Mouse (Mus musculus) forebrain, embryonic 16.5 days (tissue): Measurements from ENCODE around the gene Tcp10b. TPM values are rescaled to one million over a fixed set of nuclear protein-coding genes. Genes with fewer than 3 reads are reported as not detected.
"Not testable (repeated sequence)": the region's sequence is repeated elsewhere in the genome, so short reads cannot be mapped to it uniquely, and the experiment has no call there.

Experiments
- ATAC-seq: fragments of 200-750 bp; cut with Nextera tagmentation; 2 replicates; pipeline ENCODE4 v1.8.0; 2017; ENCODE audit warnings: mild to moderate bottlenecking, moderate library complexity
- H3K27ac ChIP-seq: fragments of 300-500 bp; sonication (generic); 2 replicates; pipeline ENCODE4 v1.5.1; 2014; ENCODE audit warnings: low read length, control low read depth
- H3K27me3 ChIP-seq: fragments of 300-500 bp; sonication (generic); replicated peaks from 2 replicates; pipeline ENCODE4 v1.6.1; 2014; ENCODE audit warnings: low read length; ENCODE audit not compliant: control insufficient read depth, insufficient read depth
- H3K36me3 ChIP-seq: fragments of 300-500 bp; sonication (generic); 2 replicates; pipeline ENCODE4 v1.6.1; 2014; ENCODE audit not compliant: control insufficient read depth, insufficient read depth
- H3K4me1 ChIP-seq: fragments of 300-500 bp; sonication (generic); replicated peaks from 2 replicates; pipeline ENCODE4 v1.6.1; 2014; ENCODE audit warnings: low read length; ENCODE audit not compliant: control insufficient read depth, insufficient read depth
- H3K4me2 ChIP-seq: fragments of 300-500 bp; sonication (generic); 2 replicates; pipeline ENCODE4 v1.6.1; 2014; ENCODE audit warnings: mild to moderate bottlenecking, low read length, control low read depth
- H3K4me3 ChIP-seq: fragments of 300-500 bp; sonication (generic); replicated peaks from 2 replicates; pipeline ENCODE4 v1.5.1; 2014; ENCODE audit warnings: mild to moderate bottlenecking, low read length, control low read depth
- H3K9ac ChIP-seq: fragments of 300-500 bp; sonication (generic); replicated peaks from 2 replicates; pipeline ENCODE4 v1.6.1; 2014; ENCODE audit warnings: low read depth, low read length, control low read depth
- H3K9me3 ChIP-seq: fragments of 300-500 bp; sonication (generic); 2 replicates; pipeline ENCODE4 v1.6.1; 2016; ENCODE audit warnings: low read length; ENCODE audit not compliant: control insufficient read depth
- WGBS: fragments of 180-500 bp; shearing (Covaris S2); extraction: QIAGEN DNeasy Blood & Tissue Kit; methylation state at CpG from one replicate; pipeline ENCODE4 v1.1.7; 2014; 5-methylcytosine and 5-hydroxymethylcytosine counted together
- polyA plus RNA-seq: library from polyadenylated mRNA; unstranded; fragments of >200 nt; fragmentation: Nextera tagmentation; extraction: Ambion mirVana; gene quantifications from 2 replicates; pipeline ENCODE4 v1.2.1, GENCODE M21; 2015

The Tcp10b gene
- polyA plus RNA-seq, 1 experiment from 2014 or later, result not detected

DNA sequence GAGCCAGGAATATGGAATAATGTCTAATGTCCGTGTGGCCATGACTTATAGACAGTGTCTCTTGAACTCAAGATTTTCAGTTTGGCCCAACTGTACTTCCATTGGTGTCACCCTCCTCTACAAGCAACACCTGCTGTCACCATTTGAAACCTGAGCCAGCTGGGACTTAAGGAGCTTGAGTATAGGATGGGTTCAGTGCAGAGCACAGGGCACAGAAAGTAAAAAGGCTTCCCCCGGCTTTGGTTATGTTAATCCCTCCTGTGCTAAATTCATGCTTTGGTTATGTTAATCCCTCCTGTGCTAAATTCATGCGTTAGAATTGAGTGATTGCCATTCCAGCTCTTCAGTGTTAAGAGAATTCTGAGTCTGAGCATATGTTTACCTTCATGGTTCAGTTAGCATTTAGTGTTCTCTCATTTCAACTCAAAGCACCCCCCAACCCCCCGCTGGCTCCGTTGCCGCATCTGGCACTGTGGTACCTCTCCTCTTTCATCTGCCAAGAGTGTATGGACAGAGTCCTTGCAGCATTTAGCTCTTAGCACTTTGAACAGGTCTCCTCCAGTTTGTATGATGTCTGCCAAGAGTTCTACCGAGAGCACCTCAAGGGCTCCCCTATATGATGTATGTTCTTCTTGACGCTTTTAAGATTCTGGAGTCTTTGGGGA lies 31.3 kb downstream of the Tcp10b start:
- peak; percentile 52; the same call in 1 of the 2 replicates for ATAC-seq
- H3K4me1 ChIP-seq, H3K36me3 ChIP-seq, H3K9me3 ChIP-seq, H3K27me3 ChIP-seq, H3K4me3 ChIP-seq, H3K4me2 ChIP-seq, H3K9ac ChIP-seq, H3K27ac ChIP-seq: not testable (repeated sequence)
- 43% methylated on average over 5 of the region's 8 CpGs for WGBS

DNA sequence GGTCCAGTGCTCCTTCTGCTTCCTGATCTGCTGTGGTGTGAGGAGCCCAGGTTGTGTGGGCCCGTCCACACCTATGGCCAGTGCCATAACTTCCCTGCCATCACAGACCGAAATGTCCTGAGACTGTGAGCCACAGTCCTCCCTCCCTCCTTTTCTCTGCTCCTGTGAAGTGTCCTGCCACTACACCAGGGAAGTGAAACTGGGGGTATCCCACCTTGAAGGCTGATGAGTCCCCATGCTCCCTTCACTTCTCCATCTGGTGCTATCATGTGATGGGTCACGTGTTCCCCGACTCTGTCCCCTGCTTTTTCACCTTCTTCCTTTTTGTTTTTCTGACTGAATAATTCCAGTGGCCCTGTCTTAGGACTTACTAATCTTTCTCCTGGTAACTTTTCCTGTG lies 32.1 kb downstream of the Tcp10b start:
- H3K9ac ChIP-seq, H3K27me3 ChIP-seq, H3K4me2 ChIP-seq, ATAC-seq, H3K4me3 ChIP-seq, H3K9me3 ChIP-seq, H3K27ac ChIP-seq, H3K4me1 ChIP-seq, H3K36me3 ChIP-seq: not testable (repeated sequence)
- 100% methylated on average over 2 of the region's 4 CpGs for WGBS

DNA sequence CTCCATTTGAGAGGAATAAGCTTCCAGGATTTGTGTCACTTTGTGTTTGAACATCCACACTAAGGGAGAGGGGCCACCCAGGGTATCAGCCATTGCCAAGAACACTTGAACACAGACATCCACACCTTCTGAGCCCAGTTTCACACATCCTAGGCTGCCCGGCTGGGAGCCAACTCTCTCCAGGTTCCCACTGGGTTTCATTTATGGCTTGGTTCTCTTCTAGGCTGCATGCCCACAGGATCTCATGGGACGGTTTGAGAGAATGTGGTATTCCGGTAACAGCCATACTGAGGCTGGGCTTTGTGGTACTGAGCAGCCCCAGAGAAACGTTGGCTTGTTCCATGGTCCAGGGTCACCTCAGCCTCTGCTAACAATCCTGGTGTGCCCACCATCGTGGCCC lies 45.7 kb downstream of the Tcp10b start:
- peak; percentile 75 for ATAC-seq
- H3K4me1 ChIP-seq, H3K9me3 ChIP-seq, H3K4me3 ChIP-seq, H3K27ac ChIP-seq, H3K36me3 ChIP-seq, H3K27me3 ChIP-seq, H3K4me2 ChIP-seq, H3K9ac ChIP-seq: not testable (repeated sequence)
- WGBS, result 86% methylated on average over 4 of the region's 5 CpGs

DNA sequence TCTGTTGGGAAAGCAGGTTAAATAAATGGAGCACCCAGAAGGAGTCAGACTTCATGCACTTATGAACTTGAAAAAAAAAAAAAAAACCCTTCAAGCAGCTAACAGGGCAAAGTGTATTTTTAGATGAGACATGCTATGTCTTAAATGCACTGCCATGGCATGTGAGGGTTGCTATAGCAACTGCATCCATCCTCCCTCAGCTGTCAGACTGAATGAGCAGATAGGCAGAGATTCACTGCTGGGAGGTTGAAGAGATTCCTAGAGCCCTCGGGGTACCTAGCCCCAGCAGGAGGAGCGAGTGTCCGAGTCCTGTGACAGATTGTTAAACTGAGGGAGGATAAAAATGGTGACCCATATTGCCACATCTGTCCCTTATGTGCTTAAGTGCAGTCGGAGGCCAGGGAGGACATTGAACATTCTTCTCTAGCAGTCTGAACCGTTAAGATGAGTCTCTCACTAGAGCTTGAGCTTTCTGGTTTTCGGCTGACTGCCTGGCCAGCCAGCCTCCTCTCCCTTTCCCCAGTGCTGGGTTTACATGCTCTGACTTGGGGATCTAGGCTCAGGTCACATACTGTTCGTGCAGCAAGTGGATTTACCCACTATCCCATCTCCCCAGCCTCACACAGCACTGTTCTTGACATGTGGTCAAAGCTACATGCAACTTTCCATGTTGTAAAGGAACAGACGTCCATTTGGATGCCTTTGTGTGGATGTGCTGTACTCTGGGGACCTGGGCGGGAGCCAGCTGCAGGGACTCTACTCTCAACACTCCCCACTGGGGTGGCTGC lies 51.8 kb downstream of the Tcp10b start:
- WGBS, result 51% methylated on average over 3 of the region's 9 CpGs
- not testable (repeated sequence) for H3K36me3 ChIP-seq, H3K9me3 ChIP-seq, H3K4me3 ChIP-seq, H3K4me2 ChIP-seq, H3K27ac ChIP-seq, H3K27me3 ChIP-seq, H3K9ac ChIP-seq, H3K4me1 ChIP-seq
- ATAC-seq, result peak; percentile 90

GRCm38 (mm10) chr17:13123308-13124038 lies 62.6 kb downstream of the Tcp10b start:
- H3K27me3 ChIP-seq, H3K27ac ChIP-seq, H3K4me1 ChIP-seq, H3K9me3 ChIP-seq, H3K9ac ChIP-seq, H3K4me3 ChIP-seq, H3K4me2 ChIP-seq, H3K36me3 ChIP-seq: not testable (repeated sequence)
- ATAC-seq, result 0 out of 2 replicates have a peak, but pooled peaks have one; percentile 33
- 100% methylated on average over 2 of the region's 5 CpGs for WGBS

DNA sequence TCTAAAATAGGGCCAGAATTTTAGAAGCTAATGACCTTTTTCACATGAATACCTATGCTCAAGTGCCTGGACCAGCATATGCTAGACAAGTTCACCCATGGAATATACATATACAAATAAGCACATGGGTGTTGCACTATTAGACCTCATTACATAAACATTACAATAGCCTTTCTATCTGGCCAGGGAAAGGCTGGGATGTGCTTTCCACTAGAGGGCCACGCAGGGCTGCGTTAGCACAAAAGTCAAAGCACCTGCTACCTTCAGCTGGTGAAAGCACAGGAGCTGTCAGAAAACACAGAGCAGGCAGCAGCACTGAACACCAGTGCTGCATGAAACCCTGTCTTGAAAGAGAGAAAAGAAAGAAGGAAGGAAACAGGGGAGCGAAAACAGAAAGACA lies 63.3 kb downstream of the Tcp10b start:
- not testable (repeated sequence) for H3K4me1 ChIP-seq, ATAC-seq, H3K9ac ChIP-seq, H3K4me3 ChIP-seq, H3K36me3 ChIP-seq, H3K9me3 ChIP-seq, H3K4me2 ChIP-seq, H3K27me3 ChIP-seq, H3K27ac ChIP-seq
- 27% methylated on average over 2 of the region's 3 CpGs for WGBS

DNA sequence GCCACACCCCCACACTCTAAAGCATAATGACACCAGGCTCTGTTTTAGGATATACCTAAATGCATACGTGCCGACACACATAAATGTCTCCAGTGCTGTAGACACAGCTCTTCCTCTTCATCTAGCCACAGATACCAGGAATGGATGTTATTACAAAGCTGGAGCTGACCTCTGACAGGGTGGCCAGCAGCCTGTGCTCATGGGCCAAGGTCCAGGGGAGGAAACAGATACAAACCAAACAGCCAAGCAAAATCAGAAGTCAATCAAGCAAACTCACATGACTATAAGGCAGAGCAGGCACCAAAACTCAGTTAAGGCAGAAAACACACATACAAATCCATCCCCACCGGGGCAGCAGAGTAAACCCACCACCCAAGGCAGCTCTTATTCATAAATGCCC lies 68.4 kb downstream of the Tcp10b start:
- not testable (repeated sequence) for H3K4me2 ChIP-seq, H3K27ac ChIP-seq, H3K9me3 ChIP-seq, H3K4me3 ChIP-seq, H3K9ac ChIP-seq, H3K36me3 ChIP-seq, H3K27me3 ChIP-seq, ATAC-seq, H3K4me1 ChIP-seq
- no CpG with 5 or more reads among the region's 3 CpGs for WGBS

DNA sequence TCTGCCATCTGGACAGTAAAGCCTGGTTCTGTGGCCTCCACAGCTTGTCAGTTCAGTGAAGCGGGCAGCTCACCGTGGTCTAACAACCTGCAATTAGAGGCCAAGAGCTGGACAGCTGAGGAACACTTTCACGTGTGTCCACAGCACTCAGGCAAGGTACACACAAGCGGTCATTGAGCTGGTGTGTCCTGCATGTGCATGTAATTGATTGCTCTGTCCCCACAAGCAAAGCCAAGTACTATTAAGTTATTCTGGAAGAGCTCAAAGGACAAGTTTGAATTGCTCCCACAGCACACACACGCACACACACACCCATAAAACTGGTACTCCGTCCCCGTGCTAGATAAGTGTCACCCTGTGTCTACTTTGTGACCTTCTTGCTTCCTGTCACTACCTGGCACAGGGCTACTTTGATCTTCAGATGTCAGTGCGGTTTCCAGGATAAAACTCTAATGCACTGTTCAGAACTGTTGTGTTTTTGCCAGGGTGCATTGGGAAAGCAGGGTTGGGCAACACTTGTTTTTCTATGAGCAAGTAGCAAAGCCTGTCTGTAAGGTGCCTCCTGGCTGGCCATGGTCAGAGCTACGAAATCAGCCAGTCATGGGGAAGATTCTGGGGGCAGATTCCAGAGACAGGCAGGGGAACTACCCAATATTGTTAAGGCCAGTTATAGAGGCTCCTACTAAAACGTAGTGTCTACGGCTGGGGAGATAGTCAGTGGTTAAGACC lies 69.0 kb downstream of the Tcp10b start:
- not testable (repeated sequence) for H3K36me3 ChIP-seq, H3K27me3 ChIP-seq, H3K4me1 ChIP-seq, ATAC-seq, H3K9ac ChIP-seq, H3K9me3 ChIP-seq, H3K4me2 ChIP-seq, H3K27ac ChIP-seq, H3K4me3 ChIP-seq
- 89% methylated on average over 9 of the region's 11 CpGs for WGBS

DNA sequence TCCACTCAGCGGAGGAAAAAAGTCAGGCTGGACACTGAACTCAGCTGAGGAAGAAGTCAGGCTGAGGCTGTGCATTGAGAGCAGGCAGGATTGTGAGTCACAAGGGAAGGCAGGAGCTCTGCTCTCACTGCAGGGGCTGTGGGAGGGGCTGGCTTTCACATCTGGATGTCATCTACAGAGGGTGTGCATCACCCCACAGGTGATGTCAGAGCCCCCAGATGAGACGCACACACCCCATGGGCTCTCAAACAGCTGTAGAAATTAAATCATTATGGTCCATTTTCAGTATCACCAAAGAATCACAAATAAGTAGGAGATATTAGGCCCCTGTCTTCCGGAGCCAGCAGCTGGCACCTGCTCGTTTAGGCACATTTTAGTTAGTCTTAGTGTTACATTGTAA lies 70.8 kb downstream of the Tcp10b start, which contains the start of gene Unc93a:
TSS of gene Unc93a (minus strand) at position 101 of the 400 bp plus-strand sequence.
- H3K27me3 ChIP-seq, H3K4me3 ChIP-seq, H3K9me3 ChIP-seq, H3K4me1 ChIP-seq, ATAC-seq, H3K27ac ChIP-seq, H3K9ac ChIP-seq, H3K36me3 ChIP-seq, H3K4me2 ChIP-seq: not testable (repeated sequence)
- 76% methylated on average over 3 of the region's 4 CpGs for WGBS
